Mouse (Mus musculus): ENCODE data around the gene 4930522H14Rik. TPM values are rescaled to one million over a fixed set of nuclear protein-coding genes. Genes with fewer than 3 reads are reported as not detected.

The 4930522H14Rik gene
- not detected in 2 replicates for total RNA-seq (2021)
- long read RNA-seq, experiment 1 = 0 reads
- long read RNA-seq, experiment 2 = 0 reads

DNA sequence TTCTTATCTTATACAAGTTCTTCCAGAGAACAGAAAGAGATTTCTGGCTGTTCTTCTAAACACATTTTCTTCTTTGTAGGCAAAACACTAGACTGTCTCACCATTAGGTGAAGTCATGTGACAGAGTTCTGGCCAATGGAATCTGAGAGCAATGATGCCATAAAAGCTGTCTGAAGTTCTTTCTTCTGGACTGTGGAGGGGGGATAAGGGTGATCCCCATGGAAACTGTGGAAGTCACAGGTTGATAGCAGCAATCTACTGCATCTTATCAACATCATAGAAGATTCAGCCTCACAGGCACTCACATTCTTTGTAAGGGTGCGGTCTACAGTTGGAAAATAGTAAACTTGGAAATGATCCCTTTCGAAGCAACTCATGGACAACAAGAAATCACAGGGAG, at the start of gene 4930522H14Rik:
4930522H14Rik (minus strand) TSS at position 187 of the 400 bp plus-strand sequence.
- DNase-seq = no peak

DNA sequence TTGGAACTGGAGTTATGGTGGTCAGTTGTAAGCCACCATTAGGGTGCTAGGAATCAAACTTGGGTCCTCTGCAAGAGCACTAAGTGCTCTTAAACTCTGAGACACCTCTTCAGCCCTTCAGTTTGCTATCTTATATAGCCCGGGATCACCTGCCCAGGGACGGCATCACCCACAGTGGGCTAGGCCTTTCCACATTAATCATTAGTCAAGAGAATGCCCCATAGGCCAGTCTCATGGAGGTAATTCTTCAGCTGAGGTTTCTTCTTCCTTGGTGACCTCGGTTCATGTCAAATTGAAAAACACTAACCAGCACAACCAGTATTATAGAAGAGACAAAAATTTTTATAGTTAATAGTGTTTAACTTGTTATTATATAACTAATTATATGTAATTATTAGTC, 47.3 kb upstream of the 4930522H14Rik start:
- DNase-seq = no peak

DNA sequence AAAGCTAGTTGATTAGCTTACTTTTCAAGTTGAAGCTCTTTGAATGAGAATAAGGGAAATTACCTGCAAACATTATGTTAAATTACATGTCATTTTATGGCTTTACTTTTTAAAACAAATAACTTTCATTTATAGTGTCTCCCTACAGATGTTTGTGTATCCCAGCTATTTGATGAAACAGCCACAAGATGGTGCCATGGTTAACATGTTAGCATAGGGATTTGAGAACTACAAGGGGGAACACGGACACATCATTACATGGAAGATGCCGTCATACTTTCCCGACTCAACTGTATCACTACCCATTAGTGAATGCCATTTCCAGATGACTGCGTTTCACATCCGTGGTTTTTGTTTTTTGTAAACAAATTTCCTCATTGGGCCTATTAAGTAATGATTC, 45.8 kb upstream of the 4930522H14Rik start:
- DNase-seq = peak; percentile 18

- peak; percentile 15 for DNase-seq
These were observed 43.7 kb upstream of the 4930522H14Rik start for GRCm38 (mm10) chr4:109574845-109575244.

DNA sequence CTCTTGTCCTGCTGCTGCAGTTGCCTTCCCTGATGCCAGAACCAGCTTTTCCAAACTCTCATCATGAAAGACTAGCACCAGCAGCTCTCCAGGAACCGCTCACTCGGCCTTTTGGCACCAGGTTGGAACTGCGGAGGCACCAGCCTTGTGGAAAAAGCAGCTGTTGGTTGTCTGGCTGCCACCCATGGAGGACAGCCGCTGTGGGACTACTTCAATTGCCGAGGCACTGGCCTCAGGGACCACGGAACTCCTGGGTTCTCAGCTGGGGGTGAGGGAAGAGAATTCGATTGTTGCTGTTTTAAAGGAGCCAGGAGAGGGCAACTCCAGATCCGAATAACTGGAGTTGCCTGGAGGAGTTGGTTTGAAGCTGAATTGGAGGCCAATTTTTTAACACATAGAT, 43.2 kb upstream of the 4930522H14Rik start:
- peak; percentile 72 for DNase-seq

GRCm38 (mm10) chr4:109572632-109573031, 41.5 kb upstream of the 4930522H14Rik start:
- DNase-seq = no peak

GRCm38 (mm10) chr4:109569421-109569820, 38.3 kb upstream of the 4930522H14Rik start:
- DNase-seq = no peak

GRCm38 (mm10) chr4:109568959-109569358, 37.9 kb upstream of the 4930522H14Rik start:
- no peak for DNase-seq

GRCm38 (mm10) chr4:109564711-109565110, 33.6 kb upstream of the 4930522H14Rik start:
- DNase-seq = no peak

- DNase-seq = peak; percentile 29
These were observed 19.4 kb upstream of the 4930522H14Rik start for GRCm38 (mm10) chr4:109550338-109551150.

DNA sequence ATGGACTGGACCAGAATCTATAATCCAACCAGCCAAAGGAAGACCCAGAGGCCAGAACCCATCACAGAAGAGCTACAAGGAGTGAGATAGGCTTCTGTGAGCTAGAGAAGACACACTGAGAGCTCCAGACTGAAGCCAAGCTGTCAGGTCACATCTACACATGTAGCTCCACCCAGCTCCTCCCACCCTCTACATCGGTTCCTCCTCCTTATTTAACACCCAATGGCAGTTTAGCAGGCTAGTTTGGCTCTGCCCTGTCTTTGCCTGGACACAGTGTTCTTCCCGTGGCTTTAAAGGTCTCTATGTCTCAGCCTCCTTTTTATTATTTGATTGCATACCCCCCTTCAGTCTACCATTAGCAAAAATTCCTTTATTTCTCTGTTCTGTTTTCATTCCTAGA, 16.2 kb upstream of the 4930522H14Rik start:
- DNase-seq = no peak

DNA sequence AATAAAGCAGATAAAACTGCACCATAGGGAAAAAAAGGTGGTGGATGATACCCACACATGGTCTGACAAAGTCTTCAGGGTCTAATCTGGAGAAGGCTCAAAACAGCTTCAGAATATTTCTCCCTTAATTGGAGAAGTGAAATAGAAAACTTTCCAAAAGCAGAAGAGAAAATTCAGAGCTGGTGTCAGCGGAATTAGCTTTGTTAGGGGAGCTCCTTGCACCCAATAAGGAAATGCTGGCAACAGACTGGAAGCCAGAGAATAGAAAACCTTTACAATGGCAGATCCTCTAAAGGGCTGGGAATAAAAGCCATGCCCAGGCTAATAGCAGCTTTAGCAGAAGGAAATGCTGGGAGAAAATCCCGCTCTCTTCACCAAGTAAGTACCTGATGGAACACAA, 15.4 kb upstream of the 4930522H14Rik start:
- no peak for DNase-seq

GRCm38 (mm10) chr4:109530245-109530816, 766 bp downstream of the 4930522H14Rik start:
- no peak for DNase-seq

GRCm38 (mm10) chr4:109504885-109505284, 26.2 kb downstream of the 4930522H14Rik start:
- DNase-seq = peak; percentile 65

DNA sequence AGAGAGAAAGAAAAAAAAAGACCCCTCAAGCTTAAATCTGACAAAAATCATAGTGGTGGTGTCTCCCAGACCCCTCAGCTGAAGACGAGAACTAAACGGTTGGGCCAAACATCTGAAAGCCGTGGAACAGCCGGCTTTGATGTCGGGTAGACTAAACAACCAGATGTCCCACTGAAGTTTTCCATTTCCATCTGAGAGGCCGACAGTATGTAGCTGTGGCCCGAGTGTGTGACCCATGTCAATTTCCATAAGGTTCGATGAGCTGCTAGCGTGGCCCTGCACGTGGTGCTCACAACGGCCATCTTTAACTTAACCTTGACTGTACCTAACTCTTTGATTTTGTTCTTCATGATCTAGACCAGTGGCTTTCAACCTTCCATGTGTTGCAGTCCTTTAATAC, 32.6 kb downstream of the 4930522H14Rik start:
- DNase-seq = no peak

DNA sequence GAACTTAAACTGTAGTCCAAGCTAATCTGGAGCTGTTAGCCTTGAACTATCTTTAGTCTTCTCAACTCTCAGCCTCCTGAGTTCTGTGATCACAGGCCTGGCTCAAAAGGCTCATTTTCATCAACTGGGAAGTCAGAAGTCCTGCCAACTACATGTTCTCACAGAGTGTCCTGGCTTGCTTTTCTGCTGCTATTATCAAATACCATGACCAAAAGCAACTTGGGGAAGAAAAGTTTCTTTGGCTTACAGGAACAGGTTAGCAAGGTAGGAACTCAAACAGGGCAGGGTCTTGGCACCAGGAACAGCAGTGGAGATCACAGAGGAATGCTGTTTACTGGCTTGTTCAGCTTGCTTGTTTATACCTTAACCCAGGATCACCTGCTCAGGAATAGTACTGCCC, 37.5 kb downstream of the 4930522H14Rik start:
- peak; percentile 11 for DNase-seq

- DNase-seq = no peak
These were observed 42.3 kb downstream of the 4930522H14Rik start for GRCm38 (mm10) chr4:109488812-109489211.

DNA sequence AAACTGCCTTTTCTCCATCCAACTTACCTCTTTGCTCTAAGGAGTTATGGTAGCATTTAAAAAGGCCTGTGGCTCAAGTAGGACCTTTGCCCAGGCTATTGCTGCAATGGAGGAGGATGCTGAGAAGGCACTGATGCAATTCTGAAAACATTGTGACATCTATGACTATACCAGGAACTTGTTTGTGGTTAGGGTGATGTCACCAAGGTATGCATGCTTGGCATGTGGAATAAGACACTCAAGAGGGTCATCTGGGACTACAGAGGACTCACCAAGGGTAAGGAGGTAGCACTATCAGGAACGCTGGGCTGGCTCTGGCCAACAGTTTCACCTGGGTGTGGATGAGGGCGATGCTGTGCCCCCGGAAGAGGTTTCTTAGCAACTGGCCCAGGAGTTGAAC, 46.5 kb downstream of the 4930522H14Rik start, which contains the start of gene Rnf11:
Rnf11 (minus strand) TSS at position 108 of the 400 bp plus-strand sequence.
- DNase-seq = peak; percentile 36

DNA sequence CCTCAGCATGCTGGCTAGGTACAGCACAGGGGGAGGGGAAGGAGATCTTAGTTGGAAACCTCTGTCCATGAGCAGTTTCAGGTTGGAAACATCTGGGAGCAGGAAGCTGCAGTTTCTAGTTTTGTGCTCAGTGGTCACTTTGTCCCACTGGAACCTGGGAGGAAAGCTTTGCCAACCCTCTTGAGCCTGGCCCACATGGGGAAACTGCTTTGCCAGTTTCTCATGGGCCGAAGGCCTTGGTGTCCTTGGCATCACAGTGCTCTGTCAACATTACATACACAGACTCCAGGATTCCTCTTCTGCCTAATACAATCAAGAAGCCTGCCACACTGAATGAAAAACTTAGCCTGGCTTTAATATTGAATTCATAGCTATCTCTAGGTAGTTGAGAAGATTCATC, 48.4 kb downstream of the 4930522H14Rik start:
- peak; percentile 58 for DNase-seq

GRCm38 (mm10) chr4:109481424-109481823, 49.7 kb downstream of the 4930522H14Rik start:
- DNase-seq = peak; percentile 38

- DNase-seq = no peak
These were observed 53.6 kb downstream of the 4930522H14Rik start for GRCm38 (mm10) chr4:109477454-109477853.

DNA sequence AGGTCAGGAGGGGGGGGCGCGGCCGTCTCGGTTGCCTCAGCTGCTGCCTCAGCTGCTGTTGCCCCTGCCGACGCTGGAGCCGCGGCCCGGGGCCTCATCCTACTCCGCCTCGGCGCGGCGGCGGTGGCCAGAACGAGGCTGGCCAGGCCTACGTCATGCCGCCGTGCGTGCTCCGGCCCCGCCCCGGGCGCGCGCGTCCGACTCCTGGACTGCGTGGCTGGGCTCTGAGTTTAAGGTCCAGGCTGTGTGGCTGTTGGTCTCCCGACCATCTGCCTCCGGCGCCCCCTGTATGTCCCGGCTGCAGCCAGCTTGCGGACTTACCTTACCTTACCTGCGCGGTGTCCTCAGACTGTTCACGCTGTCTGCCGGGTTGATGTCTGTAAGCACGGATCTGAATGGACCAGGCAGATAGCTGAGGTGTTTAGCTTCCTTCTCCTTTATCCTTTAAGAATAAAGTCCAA, 54.5 kb downstream of the 4930522H14Rik start:
- peak; percentile 95 for DNase-seq
